Mouse (Mus musculus) midbrain, embryonic 12.5 days (tissue): ENCODE measurements at regions not wholly inside any gene's neighbourhood (a gene's known extent, or its start where the extent isn't known, plus 50 kb on each side); places are given as distances from the start of the nearest gene placed in this dataset.
A peak's percentile ranks its signal among the peaks of the same experiment; 100 is the strongest.

Source experiments
- ATAC-seq: fragments of 200-750 bp; cut with Nextera tagmentation; 2 replicates; pipeline ENCODE4 v1.8.0; 2017; ENCODE audit warnings: low read depth, moderate TSS enrichment, moderate library complexity; ENCODE audit not compliant: low FRiP score
- H3K27ac ChIP-seq: fragments of 300-500 bp; sonication (generic); replicated peaks from 2 replicates; pipeline ENCODE4 v1.5.1; 2016; ENCODE audit warnings: mild to moderate bottlenecking
- H3K27me3 ChIP-seq: fragments of 300-500 bp; sonication (generic); 2 replicates; pipeline ENCODE4 v1.6.1; 2016; ENCODE audit warnings: mild to moderate bottlenecking
- H3K36me3 ChIP-seq: fragments of 300-500 bp; sonication (generic); 2 replicates; pipeline ENCODE4 v1.6.1; 2016
- H3K4me1 ChIP-seq: fragments of 300-500 bp; sonication (generic); 2 replicates; pipeline ENCODE4 v1.6.1; 2016
- H3K4me2 ChIP-seq: fragments of 300-500 bp; sonication (generic); replicated peaks from 2 replicates; pipeline ENCODE4 v1.6.1; 2016; ENCODE audit warnings: mild to moderate bottlenecking, moderate library complexity
- H3K4me3 ChIP-seq: fragments of 300-500 bp; sonication (generic); 2 replicates; pipeline ENCODE4 v1.5.1; 2016; ENCODE audit warnings: mild to moderate bottlenecking
- H3K9ac ChIP-seq: fragments of 300-500 bp; sonication (generic); replicated peaks from 2 replicates; pipeline ENCODE4 v1.6.1; 2016; ENCODE audit warnings: mild to moderate bottlenecking, moderate library complexity
- H3K9me3 ChIP-seq: fragments of 300-500 bp; sonication (generic); 2 replicates; pipeline ENCODE4 v1.6.1; 2016; ENCODE audit warnings: mild to moderate bottlenecking
- WGBS: fragments of 180-500 bp; shearing (Covaris S2); methylation state at CpG from one replicate; pipeline ENCODE4 v1.1.7; 2016; 5-methylcytosine and 5-hydroxymethylcytosine counted together

DNA sequence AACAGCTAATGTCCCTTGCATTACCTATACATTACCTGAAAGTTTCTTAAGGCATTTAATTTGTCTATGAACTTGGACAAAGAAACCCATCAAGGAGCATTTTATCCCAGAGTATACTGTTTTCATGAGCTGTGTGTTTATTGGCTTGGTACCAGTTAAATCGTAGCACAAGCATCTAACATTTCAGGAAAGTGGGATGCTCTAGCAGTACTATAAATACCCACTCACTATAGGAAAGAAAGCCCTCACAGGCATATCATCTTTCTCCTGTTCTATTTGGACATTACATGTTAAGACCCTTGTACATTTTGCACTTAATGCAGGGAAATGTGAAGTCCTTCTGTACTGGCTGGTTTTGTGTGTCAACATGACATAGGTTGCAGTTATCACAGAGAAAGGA lies 163.9 kb downstream of the Ptprc start:
- 92% methylated on average over 1 of the region's 1 CpGs for WGBS
- H3K4me1 ChIP-seq, result no peaks in the 10 kb centered on the region
- no peaks in the 10 kb centered on the region for H3K36me3 ChIP-seq

DNA sequence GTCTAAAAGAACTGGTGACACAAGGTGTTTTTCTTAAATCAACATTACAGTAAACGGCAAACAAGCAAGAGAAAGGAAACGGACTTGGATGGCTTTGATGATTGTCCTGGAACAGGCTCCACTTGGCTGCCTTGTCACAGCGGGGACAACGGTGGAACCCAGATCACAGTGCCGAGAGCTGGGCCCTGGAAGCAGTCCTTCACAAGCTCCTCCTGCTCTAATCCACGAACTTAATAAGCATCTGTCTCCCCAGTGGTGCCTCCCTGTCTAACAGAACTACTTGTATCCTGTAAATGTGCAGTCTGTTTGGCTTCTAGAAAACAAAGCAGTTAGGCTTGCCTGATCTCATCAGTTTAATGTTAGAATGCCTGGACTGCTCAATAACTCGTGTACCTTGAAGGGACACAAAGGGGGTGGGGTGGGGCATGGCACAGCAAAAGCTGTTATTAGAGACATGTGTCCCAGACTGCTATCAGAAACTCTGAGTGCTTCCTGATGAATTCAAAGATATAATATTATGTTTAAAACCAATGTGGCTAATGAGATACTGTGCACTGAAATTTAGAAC lies 164.5 kb downstream of the Ptprc start:
- Histone ChIP-seq H3K9ac (no peak overlapping the region), H3K36me3 (no peaks in the 10 kb centered on the region), H3K4me3 (no peak overlapping the region), H3K4me1 (no peaks in the 10 kb centered on the region), H3K27me3 (no peaks in the 10 kb centered on the region), H3K4me2 (no peak overlapping the region), H3K27ac (no peak overlapping the region), H3K9me3 (no peaks in the 10 kb centered on the region)
- ATAC-seq, result no peak
- WGBS, result 65% methylated on average over 7 of the region's 7 CpGs

More for the DNA sequence above, 163.9 kb downstream of the Ptprc start:
- no peak for ATAC-seq
- no peak overlapping the region for H3K9ac ChIP-seq
- no peaks in the 10 kb centered on the region for H3K9me3 ChIP-seq
- no peak overlapping the region for H3K27ac ChIP-seq
- no peak overlapping the region for H3K4me2 ChIP-seq
- H3K27me3 ChIP-seq, result no peaks in the 10 kb centered on the region
- H3K4me3 ChIP-seq, result no peak overlapping the region

DNA sequence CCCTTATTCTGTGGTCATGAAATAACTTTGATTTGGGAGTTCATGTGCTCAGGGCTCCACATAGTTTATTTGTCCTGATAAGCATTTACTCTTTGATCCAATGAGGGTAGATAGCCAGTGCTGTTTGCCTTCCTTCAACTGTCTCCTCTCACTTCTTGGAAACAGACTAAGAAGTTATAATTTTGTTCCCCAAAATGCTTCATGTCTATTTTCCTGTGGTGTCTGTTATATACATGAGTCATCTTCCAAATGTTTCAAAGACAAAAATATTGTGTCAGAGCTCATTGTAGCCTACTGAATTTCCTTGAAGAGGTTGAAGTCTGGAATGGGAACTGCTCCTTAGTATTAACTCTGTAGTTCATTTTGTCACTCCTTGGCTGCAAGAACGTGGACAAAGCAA lies 168.7 kb downstream of the Ptprc start:
- Histone ChIP-seq H3K9me3 (no peaks in the 10 kb centered on the region), H3K4me1 (no peaks in the 10 kb centered on the region), H3K27me3 (no peaks in the 10 kb centered on the region), H3K4me2 (no peak overlapping the region), H3K9ac (no peak overlapping the region), H3K4me3 (no peak overlapping the region), H3K36me3 (no peaks in the 10 kb centered on the region), H3K27ac (no peak overlapping the region)
- no peak for ATAC-seq
- 66% methylated on average over 1 of the region's 1 CpGs for WGBS

- Histone ChIP-seq H3K27ac (no peak overlapping the region), H3K4me1 (no peaks in the 10 kb centered on the region), H3K4me3 (no peak overlapping the region), H3K4me2 (no peak overlapping the region), H3K27me3 (no peaks in the 10 kb centered on the region), H3K9me3 (no peaks in the 10 kb centered on the region), H3K36me3 (no peaks in the 10 kb centered on the region), H3K9ac (no peak overlapping the region)
- no peak for ATAC-seq
- WGBS, result 68% methylated on average over 2 of the region's 2 CpGs
Measured at GRCm38 (mm10) chr1:138004319-138004718, 171.2 kb downstream of the Ptprc start.

- H3K4me2 ChIP-seq, result no peak overlapping the region
- no peak overlapping the region for H3K9ac ChIP-seq
- H3K36me3 ChIP-seq, result no peaks in the 10 kb centered on the region
- 32% methylated on average over 3 of the region's 3 CpGs for WGBS
- no peaks in the 10 kb centered on the region for H3K9me3 ChIP-seq
- no peaks in the 10 kb centered on the region for H3K27me3 ChIP-seq
- ATAC-seq, result peak; percentile 47; the same call in 1 of the 2 replicates
- H3K4me1 ChIP-seq, result no peaks in the 10 kb centered on the region
- H3K27ac ChIP-seq, result no peak overlapping the region
- no peak overlapping the region for H3K4me3 ChIP-seq
Measured at GRCm38 (mm10) chr1:137999268-137999900, 176.1 kb downstream of the Ptprc start.

DNA sequence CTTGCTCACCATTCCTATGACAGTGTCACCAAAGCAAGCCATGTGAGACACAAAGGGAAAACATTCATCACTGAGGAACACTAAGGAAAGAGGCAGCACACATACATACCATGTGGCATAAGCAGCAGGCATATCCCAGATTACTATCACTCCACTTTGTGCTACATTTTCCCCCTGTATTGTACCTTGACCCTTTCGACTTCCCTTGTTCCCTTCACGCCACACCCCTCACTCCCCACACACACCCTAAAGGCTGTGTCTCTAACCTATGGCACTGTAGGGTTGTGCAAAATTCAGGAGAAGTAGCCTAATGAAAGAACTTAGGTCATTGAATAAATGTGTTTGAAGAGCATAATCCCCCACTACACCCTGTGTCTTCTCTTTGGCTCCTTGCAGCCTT lies 179.5 kb downstream of the Ptprc start:
- no peaks in the 10 kb centered on the region for H3K4me1 ChIP-seq
- no peak overlapping the region for H3K27ac ChIP-seq
- no peaks in the 10 kb centered on the region for H3K9me3 ChIP-seq
- no peaks in the 10 kb centered on the region for H3K36me3 ChIP-seq
- H3K9ac ChIP-seq, result no peak overlapping the region
- no peak overlapping the region for H3K4me2 ChIP-seq
- no peaks in the 10 kb centered on the region for H3K27me3 ChIP-seq
- H3K4me3 ChIP-seq, result no peak overlapping the region
- no peak for ATAC-seq
- WGBS, result 78% methylated on average over 2 of the region's 2 CpGs

- Histone ChIP-seq H3K4me3 (no peak overlapping the region), H3K4me2 (no peak overlapping the region), H3K9ac (no peak overlapping the region), H3K9me3 (no peaks in the 10 kb centered on the region), H3K4me1 (no peaks in the 10 kb centered on the region), H3K36me3 (no peaks in the 10 kb centered on the region), H3K27ac (no peak overlapping the region), H3K27me3 (no peaks in the 10 kb centered on the region)
- 97% methylated on average over 1 of the region's 1 CpGs for WGBS
- no peak for ATAC-seq
Measured at GRCm38 (mm10) chr1:137991936-137992335, 183.6 kb downstream of the Ptprc start.

DNA sequence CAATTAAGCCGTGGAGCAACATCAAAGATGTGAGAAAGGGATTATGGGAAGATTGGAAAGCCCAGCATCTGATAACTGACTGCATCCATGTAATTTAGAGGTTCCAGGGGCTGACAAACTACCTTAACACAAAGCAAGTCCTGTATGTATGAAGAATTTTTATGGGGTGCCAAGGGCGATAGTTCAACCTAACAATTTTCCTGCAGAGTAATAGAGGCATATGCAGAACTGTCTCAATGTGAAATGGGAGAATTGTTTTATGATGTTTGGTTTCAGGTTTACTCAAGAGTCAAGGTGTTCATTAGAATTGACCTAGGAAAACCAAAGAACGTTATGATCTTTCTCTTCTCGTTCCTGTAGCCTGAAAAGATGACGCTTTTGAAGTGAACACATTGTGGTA lies 184.1 kb downstream of the Ptprc start:
- Histone ChIP-seq H3K9me3 (no peaks in the 10 kb centered on the region), H3K36me3 (no peaks in the 10 kb centered on the region), H3K4me1 (no peaks in the 10 kb centered on the region), H3K27ac (no peak overlapping the region), H3K9ac (no peak overlapping the region), H3K4me2 (no peak overlapping the region), H3K4me3 (no peak overlapping the region), H3K27me3 (no peaks in the 10 kb centered on the region)
- 92% methylated on average over 5 of the region's 5 CpGs for WGBS
- ATAC-seq, result no peak

DNA sequence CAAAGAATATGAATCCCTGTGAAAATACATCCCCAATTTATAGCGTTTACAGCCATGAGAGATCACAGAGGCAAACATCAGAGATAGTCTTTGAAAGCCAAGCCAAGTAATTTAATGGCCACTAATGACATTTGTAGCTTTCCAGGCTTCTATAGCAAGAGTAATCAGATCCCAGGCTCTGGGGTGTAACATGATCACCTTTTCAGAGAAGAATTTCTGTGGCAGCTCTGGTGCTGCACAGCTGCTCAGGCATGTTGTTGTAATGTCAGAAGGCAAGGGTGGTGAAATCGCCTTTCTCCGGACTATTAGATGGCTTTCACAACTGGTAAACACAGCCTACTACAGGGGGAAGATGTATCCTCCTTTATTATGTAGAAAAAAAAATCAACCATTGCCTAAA lies 202.1 kb downstream of the Ptprc start:
- WGBS, result 70% methylated on average over 3 of the region's 3 CpGs
- Histone ChIP-seq H3K9ac (no peak overlapping the region), H3K4me2 (no peak overlapping the region), H3K27me3 (no peaks in the 10 kb centered on the region), H3K27ac (0 out of 2 replicates have a peak overlapping the region, but pooled peaks have one; percentile 6), H3K4me3 (no peak overlapping the region), H3K4me1 (no peaks in the 10 kb centered on the region), H3K9me3 (no peaks in the 10 kb centered on the region), H3K36me3 (peaks cover 4% of the 10 kb centered on the region; the same call in 1 of the 2 replicates)
- no peak for ATAC-seq

DNA sequence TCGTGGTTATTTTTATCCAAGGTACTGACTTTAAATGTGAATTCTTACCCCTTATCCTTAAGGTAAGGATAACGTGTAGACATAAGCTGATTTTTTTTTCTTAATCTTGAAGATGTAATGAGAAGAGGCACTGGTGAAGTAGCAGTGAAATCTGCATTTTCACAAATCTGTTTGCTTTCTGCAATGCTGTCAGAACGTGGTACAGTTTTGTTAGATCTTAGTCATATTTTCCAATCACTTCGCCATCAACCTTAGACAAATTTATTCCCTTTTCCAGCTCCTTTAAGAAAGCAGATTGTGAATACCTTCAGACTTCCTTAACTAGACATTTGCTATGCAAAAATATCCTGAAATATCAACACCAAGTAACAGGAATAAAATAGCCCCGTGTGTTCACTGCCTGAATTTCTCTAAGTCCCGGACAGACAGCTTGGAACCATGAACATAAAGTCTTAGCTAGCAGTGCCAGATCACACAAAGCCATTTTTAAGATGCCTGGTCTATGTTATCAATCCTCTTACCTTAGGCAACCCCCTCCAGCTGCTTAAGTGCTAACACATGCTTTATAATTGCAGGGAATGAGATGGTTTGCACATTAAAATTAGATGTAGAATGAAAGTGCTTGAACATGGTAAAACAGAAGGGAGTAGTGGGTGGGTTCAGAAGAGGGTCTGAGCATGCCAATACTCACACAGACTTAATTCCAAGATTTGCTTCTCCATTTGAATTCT lies 202.7 kb downstream of the Ptprc start:
- 85% methylated on average over 6 of the region's 6 CpGs for WGBS
- Histone ChIP-seq H3K36me3 (peaks cover 4% of the 10 kb centered on the region; the same call in 1 of the 2 replicates), H3K4me1 (no peaks in the 10 kb centered on the region), H3K27ac (0 out of 2 replicates have a peak overlapping the region, but pooled peaks have one; percentile 6), H3K9me3 (no peaks in the 10 kb centered on the region), H3K9ac (no peak overlapping the region), H3K4me3 (no peak overlapping the region), H3K4me2 (no peak overlapping the region), H3K27me3 (no peaks in the 10 kb centered on the region)
- no peak for ATAC-seq

GRCm38 (mm10) chr1:137966151-137966836 lies 209.2 kb downstream of the Ptprc start:
- no peaks in the 10 kb centered on the region for H3K9me3 ChIP-seq
- H3K36me3 ChIP-seq, result peaks cover 14% of the 10 kb centered on the region
- no peaks in the 10 kb centered on the region for H3K4me1 ChIP-seq
- no peak overlapping the region for H3K4me3 ChIP-seq
- ATAC-seq, result peak; percentile 54; the same call in 1 of the 2 replicates
- H3K4me2 ChIP-seq, result no peak overlapping the region
- no peaks in the 10 kb centered on the region for H3K27me3 ChIP-seq
- H3K27ac ChIP-seq, result peak overlapping the region; percentile 50
- no peak overlapping the region for H3K9ac ChIP-seq
- WGBS, result 47% methylated on average over 16 of the region's 16 CpGs

DNA sequence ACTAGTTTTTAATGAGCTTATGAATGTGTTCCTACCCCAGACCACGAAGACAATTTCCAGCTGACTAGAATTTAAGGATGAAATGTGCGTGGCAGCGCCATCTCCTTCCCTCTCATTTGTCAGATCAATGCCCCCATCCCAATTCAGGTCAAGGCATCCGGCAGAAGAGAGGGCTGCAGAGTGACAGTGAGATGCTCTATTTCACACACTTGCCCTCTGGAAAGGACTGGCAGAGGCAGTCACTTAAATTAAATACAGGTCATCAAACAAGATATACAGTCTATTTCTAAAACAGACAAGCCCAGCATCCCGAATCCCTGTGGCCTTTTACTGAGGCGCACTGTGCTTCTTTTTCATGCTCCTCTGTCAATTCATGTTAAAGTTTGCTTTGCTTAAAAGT lies 211.9 kb downstream of the Ptprc start:
- 84% methylated on average over 6 of the region's 6 CpGs for WGBS
- Histone ChIP-seq H3K4me2 (no peak overlapping the region), H3K4me3 (no peak overlapping the region), H3K27me3 (no peaks in the 10 kb centered on the region), H3K27ac (no peak overlapping the region), H3K36me3 (peaks cover 17% of the 10 kb centered on the region), H3K9me3 (no peaks in the 10 kb centered on the region), H3K9ac (no peak overlapping the region), H3K4me1 (no peaks in the 10 kb centered on the region)
- no peak for ATAC-seq
